ENCODE assay signal across 8 mouse cellular contexts in genomic region chr8:91190816-91191340, GRCm38 (mm10). TPM values are rescaled to one million over a fixed set of nuclear protein-coding genes. Genes with fewer than 3 reads are reported as not detected.
A peak's percentile ranks its signal among the peaks of the same experiment; 100 is the strongest.
DNase-seq lines count a peak whose midpoint lies in the region; ATAC-seq and TF ChIP-seq lines count a peak whose summit lies in the region.

No protein-coding gene starts in this region.

- H3K27ac ChIP-seq in spleen, adult 2 months (ENCODE audit: insufficient read depth, low read length): no peak overlapping the region
- no peak overlapping the region for H3K27ac ChIP-seq in embryonic facial prominence, embryonic 11.5 days (replicated peaks; ENCODE audit: low read depth, low read length)
- H3K27ac ChIP-seq in kidney, postnatal 0 days: no peak overlapping the region
- H3K27ac ChIP-seq in liver, embryonic 16.5 days (ENCODE audit: low read length): no peak overlapping the region
- no peak overlapping the region for H3K27ac ChIP-seq in neural tube, embryonic 14.5 days (ENCODE audit: low read depth, low read length)

- H3K36me3 ChIP-seq in spleen, adult 2 months (ENCODE audit: control insufficient read depth, insufficient read depth, low read length): no peaks in the 10 kb centered on the region
- H3K36me3 ChIP-seq in embryonic facial prominence, embryonic 11.5 days (replicated peaks; ENCODE audit: control insufficient read depth, insufficient read depth, low read depth, low read length): no peaks in the 10 kb centered on the region
- H3K36me3 ChIP-seq in kidney, postnatal 0 days (ENCODE audit: insufficient read depth, low read length): no peaks in the 10 kb centered on the region
- no peaks in the 10 kb centered on the region for H3K36me3 ChIP-seq in liver, embryonic 16.5 days (ENCODE audit: control insufficient read depth, insufficient read depth)
- no peaks in the 10 kb centered on the region for H3K36me3 ChIP-seq in neural tube, embryonic 14.5 days (ENCODE audit: control insufficient read depth, insufficient read depth, low read length)

- peak; percentile 52; the same call in 1 of the 2 replicates for TF ChIP-seq CTCF in spleen, adult 2 months (IDR thresholded peaks at IDR 0.05; ENCODE audit: extremely low read depth, insufficient read depth, insufficient read length, insufficient replicate concordance)
- TF ChIP-seq CTCF in kidney, postnatal 0 days (IDR thresholded peaks at IDR 0.05; ENCODE audit: low read depth): peak; percentile 85

- H3K9ac ChIP-seq in embryonic facial prominence, embryonic 11.5 days (replicated peaks; ENCODE audit: low read length): peak overlapping the region; percentile 46
- H3K9ac ChIP-seq in kidney, postnatal 0 days (ENCODE audit: low read depth, low read length): no peak overlapping the region
- H3K9ac ChIP-seq in liver, embryonic 16.5 days (ENCODE audit: low read depth, low read length): no peak overlapping the region
- no peak overlapping the region for H3K9ac ChIP-seq in neural tube, embryonic 14.5 days (replicated peaks; ENCODE audit: low read depth, low read length)

- H3K9me3 ChIP-seq in embryonic facial prominence, embryonic 11.5 days (replicated peaks; ENCODE audit: control insufficient read depth, low read length): no peaks in the 10 kb centered on the region
- H3K9me3 ChIP-seq in kidney, postnatal 0 days (replicated peaks; ENCODE audit: low read length): no peaks in the 10 kb centered on the region
- no peaks in the 10 kb centered on the region for H3K9me3 ChIP-seq in liver, embryonic 16.5 days (replicated peaks; ENCODE audit: control insufficient read depth, low read length)
- no peaks in the 10 kb centered on the region for H3K9me3 ChIP-seq in neural tube, embryonic 14.5 days (ENCODE audit: control insufficient read depth, low read length)

- no peaks in the 10 kb centered on the region for H3K4me1 ChIP-seq in spleen, adult 2 months (ENCODE audit: control insufficient read depth, insufficient read depth, insufficient read length)
- no peaks in the 10 kb centered on the region; the same call in 1 of the 2 replicates for H3K4me1 ChIP-seq in embryonic facial prominence, embryonic 11.5 days (ENCODE audit: control insufficient read depth, insufficient read depth, low read length)
- H3K4me1 ChIP-seq in kidney, postnatal 0 days (replicated peaks; ENCODE audit: insufficient read depth, low read length): 0 out of 2 replicates have a peak, but pooled peaks cover 4% of the 10 kb centered on the region
- H3K4me1 ChIP-seq in liver, embryonic 16.5 days (ENCODE audit: control insufficient read depth, low read depth, low read length): no peaks in the 10 kb centered on the region
- no peaks in the 10 kb centered on the region; the same call in 1 of the 2 replicates for H3K4me1 ChIP-seq in neural tube, embryonic 14.5 days (ENCODE audit: control insufficient read depth, insufficient read depth, low read length)

- DNase-seq in spleen, adult 2 months (ENCODE audit: low read depth in 1 of 2, low spot score in 2 of 2): peak in 1 of 2 experiments; percentile 5
- DNase-seq in spleen, adult 12 weeks (ENCODE audit: low spot score): no peak
- peak; percentile 87 for DNase-seq in embryonic facial prominence, embryonic 11.5 days (ENCODE audit: low spot score)
- DNase-seq in heart, adult 9 months (ENCODE audit: low spot score in 2 of 2): peak; percentile 5 to 37
- DNase-seq in kidney, postnatal 0 days (ENCODE audit: low spot score): peak; percentile 90
- DNase-seq in thymus, postnatal 10 days (ENCODE audit: low spot score in 2 of 2): peak; percentile 65 to 78

- WGBS in spleen, adult 2 months: 4% methylated on average over 17 of the region's 17 CpGs
- WGBS in embryonic facial prominence, embryonic 11.5 days: 6% methylated on average over 17 of the region's 17 CpGs
- WGBS in kidney, postnatal 0 days: under 1% methylated on average over 17 of the region's 17 CpGs
- 6% methylated on average over 17 of the region's 17 CpGs for WGBS in liver, embryonic 16.5 days (ENCODE audit: insufficient replicate concordance)
- 1% methylated on average over 17 of the region's 17 CpGs for WGBS in neural tube, embryonic 14.5 days

- H3K27me3 ChIP-seq in spleen, adult 2 months (ENCODE audit: control insufficient read depth, insufficient read depth, low read length): no peaks in the 10 kb centered on the region
- no peaks in the 10 kb centered on the region for H3K27me3 ChIP-seq in embryonic facial prominence, embryonic 11.5 days (ENCODE audit: control insufficient read depth, insufficient read depth, low read length)
- 0 out of 2 replicates have a peak, but pooled peaks cover 5% of the 10 kb centered on the region for H3K27me3 ChIP-seq in kidney, postnatal 0 days (ENCODE audit: insufficient read depth, low read length)
- H3K27me3 ChIP-seq in liver, embryonic 16.5 days (ENCODE audit: control insufficient read depth, insufficient read depth, low read depth, low read length): no peaks in the 10 kb centered on the region; the same call in 1 of the 2 replicates
- no peaks in the 10 kb centered on the region; the same call in 1 of the 2 replicates for H3K27me3 ChIP-seq in neural tube, embryonic 14.5 days (ENCODE audit: control insufficient read depth, insufficient read depth, low read length)

- peak; percentile 64; the same call in 1 of the 2 replicates for ATAC-seq in embryonic facial prominence, embryonic 11.5 days (replicated peaks; ENCODE audit: insufficient number of reproducible peaks, low FRiP score, low TSS enrichment, low read depth)
- 0 out of 2 replicates have a peak, but pooled peaks have one; percentile 61 for ATAC-seq in kidney, postnatal 0 days (replicated peaks; ENCODE audit: low FRiP score, low read depth)
- ATAC-seq in liver, embryonic 16.5 days (ENCODE audit: low read depth): peak; percentile 51; the same call in 1 of the 2 replicates
- ATAC-seq in neural tube, embryonic 14.5 days (ENCODE audit: low read depth): peak; percentile 86

- no peak overlapping the region for H3K4me3 ChIP-seq in spleen, adult 2 months (ENCODE audit: extremely low read depth, insufficient read depth, insufficient read length)
- no peak overlapping the region for H3K4me3 ChIP-seq in embryonic facial prominence, embryonic 11.5 days (ENCODE audit: low read depth, low read length)
- H3K4me3 ChIP-seq in kidney, postnatal 0 days (replicated peaks; ENCODE audit: low read depth, low read length): no peak overlapping the region
- H3K4me3 ChIP-seq in liver, embryonic 16.5 days (ENCODE audit: low read depth, low read length): no peak overlapping the region
- H3K4me3 ChIP-seq in neural tube, embryonic 14.5 days (ENCODE audit: low read depth, low read length): no peak overlapping the region

- H3K4me2 ChIP-seq in embryonic facial prominence, embryonic 11.5 days (ENCODE audit: low read depth, low read length): peak overlapping the region; percentile 40
- H3K4me2 ChIP-seq in kidney, postnatal 0 days (ENCODE audit: low read length): peak overlapping the region; percentile 36
- no peak overlapping the region for H3K4me2 ChIP-seq in liver, embryonic 16.5 days (ENCODE audit: low read depth, low read length)
- no peak overlapping the region for H3K4me2 ChIP-seq in neural tube, embryonic 14.5 days (ENCODE audit: low read depth, low read length)

- TF ChIP-seq POLR2A in spleen, adult 2 months (IDR thresholded peaks at IDR 0.05; ENCODE audit: low read depth, low read length): no peak

RNA-seq across cellular contexts. Expression of gene Aktip, which starts 8.9 kb away (rescaled TPM):
- 8.3 and 9.6 TPM in 2 replicates for polyA plus RNA-seq in spleen, adult 2 months (2012; rRNA removed)
- 64.4 and 64.9 TPM in 2 replicates for polyA plus RNA-seq in embryonic facial prominence, embryonic 11.5 days (2014; fragmentation: Nextera tagmentation; extraction: Ambion mirVana)
- 116 and 122 TPM in 2 replicates for polyA plus RNA-seq in kidney, postnatal 0 days (2015; fragmentation: Nextera tagmentation; extraction: Ambion mirVana)
- polyA plus RNA-seq in liver, embryonic 16.5 days (2015; fragmentation: Nextera tagmentation; extraction: Ambion mirVana): 6.5 and 7.7 TPM in 2 replicates
- 116 and 118 TPM in 2 replicates for polyA plus RNA-seq in neural tube, embryonic 14.5 days (2014; fragmentation: Nextera tagmentation; extraction: Ambion mirVana)

Comparison
In these comparisons a context has a peak if more than half of its experiments do, and no peak if none do; other contexts are left out.
1. H3K4me2 ChIP-seq: peak in embryonic facial prominence, embryonic 11.5 days (single experiment) and kidney, postnatal 0 days (single experiment); none in liver, embryonic 16.5 days (single experiment) and neural tube, embryonic 14.5 days (single experiment).
2. Peak in every context shown above with its lines, with median percentiles within 50 percentile points of each other: ATAC-seq.